In genomic region chr19:57655491-57655890, GRCm38 (mm10) we compare ENCODE assay signal across 20 mouse cellular contexts. TPM values are rescaled to one million over a fixed set of nuclear protein-coding genes. Genes with fewer than 3 reads are reported as not detected.
DNase-seq lines count a peak whose midpoint lies in the region; TF ChIP-seq lines count a peak whose summit lies in the region.
"Had no signal": no experiment of that assay in that cellular context is flagged by ENCODE, and none has a peak within 500 bp of the region (broad histone marks: within the 10 kb centered on the region; RNA-seq: fewer than 3 reads in every experiment).

No protein-coding gene starts in this region.

- no peaks in the 10 kb centered on the region for H3K4me1 ChIP-seq in cerebellum, adult 2 months (ENCODE audit: control insufficient read depth, insufficient read depth, low read length)
- H3K4me1 ChIP-seq: embryonic facial prominence, embryonic 10.5 days; embryonic facial prominence, embryonic 13.5 days; forebrain, embryonic 12.5 days; forebrain, embryonic 15.5 days; hindbrain, embryonic 10.5 days; intestine, embryonic 15.5 days had no signal

- 47% methylated on average over 11 of the region's 11 CpGs for WGBS in cerebellum, adult 2 months

- DNase-seq in cerebellum, postnatal 14 days: peak; percentile 9 to 24
- no peak for DNase-seq in cerebellum, adult 2 months
- DNase-seq in heart, adult 11 months: peak; percentile 85
- no peak for DNase-seq in heart, postnatal 4 days
- DNase-seq in R1 (ENCODE audit: low read depth, low spot score): peak; percentile 45
- DNase-seq in urinary bladder, adult 18-20 months (ENCODE audit: low spot score in 2 of 2): no peak
- no peak for DNase-seq in adrenal gland, adult (ENCODE audit: inconsistent age in 2 of 2, low spot score in 1 of 2)
- DNase-seq: cerebellum, adult 11-12 months; gastrocnemius, postnatal 25 days; kidney, adult 11 months had no signal

- TF ChIP-seq POLR2A in cerebellum, adult 2 months (IDR thresholded peaks at IDR 0.05; ENCODE audit: borderline replicate concordance, insufficient read depth, low read length): no peak

- H3K4me3 ChIP-seq in cerebellum, adult 2 months (replicated peaks; ENCODE audit: insufficient read depth, low read depth, low read length): no peak overlapping the region
- H3K4me3 ChIP-seq: embryonic facial prominence, embryonic 10.5 days; embryonic facial prominence, embryonic 13.5 days; erythroblast, embryonic 14.5 days; forebrain, embryonic 12.5 days; forebrain, embryonic 15.5 days; hindbrain, embryonic 10.5 days; hindbrain, embryonic 13.5 days; intestine, embryonic 15.5 days; kidney, embryonic 15.5 days had no signal

- H3K27me3 ChIP-seq in cerebellum, adult 2 months (ENCODE audit: control insufficient read depth, insufficient read depth, low read length): no peaks in the 10 kb centered on the region
- H3K27me3 ChIP-seq: embryonic facial prominence, embryonic 13.5 days; forebrain, embryonic 12.5 days; forebrain, embryonic 15.5 days; hindbrain, embryonic 13.5 days; intestine, embryonic 15.5 days; kidney, embryonic 15.5 days; Patski had no signal

- H3K27ac ChIP-seq in cerebellum, adult 2 months (ENCODE audit: insufficient read depth, low read length): no peak overlapping the region
- H3K27ac ChIP-seq: embryonic facial prominence, embryonic 10.5 days; embryonic facial prominence, embryonic 13.5 days; forebrain, embryonic 12.5 days; forebrain, embryonic 15.5 days; hindbrain, embryonic 10.5 days; hindbrain, embryonic 13.5 days; intestine, embryonic 15.5 days; kidney, embryonic 15.5 days had no signal

- no peak for TF ChIP-seq CTCF in cerebellum, adult 2 months (IDR thresholded peaks at IDR 0.05; ENCODE audit: borderline replicate concordance, insufficient read depth, low read depth, low read length)

RNA-seq across cellular contexts. Expression of gene Atrnl1, which starts 44.7 kb away (rescaled TPM):
- polyA plus RNA-seq in cerebellum, adult 2 months (2012; rRNA removed): 21.1 and 21.5 TPM in 2 replicates
- 10 to 100 TPM; 24.9 to 25.6 TPM for total RNA-seq in heart, postnatal 4 days (2021)

Comparison
In these comparisons a context has a peak if more than half of its experiments do, and no peak if none do; other contexts are left out.
1. DNase-seq: peak in cerebellum, postnatal 14 days (2 of 2), heart, adult 11 months (single experiment) and R1 (single experiment); none in cerebellum, adult 2 months (0 of 2), heart, postnatal 4 days (single experiment), urinary bladder, adult 18-20 months (0 of 2) and adrenal gland, adult (0 of 2).